Mouse (Mus musculus) myocyte (in vitro differentiated cells): ENCODE measurements around the gene Fbxo3.

Experiments used
- POLR2A ChIP-seq: IDR thresholded peaks from one replicate; pipeline ENCODE4 v1.6.1; 2011; ENCODE audit warnings: low read depth, mild to moderate bottlenecking, control low read depth, moderate library complexity; ENCODE audit not compliant: insufficient read length
- TCF12 ChIP-seq: IDR thresholded peaks from one replicate; pipeline ENCODE4 v1.6.1; 2011; ENCODE audit warnings: mild to moderate bottlenecking, control low read depth; ENCODE audit not compliant: poor library complexity, insufficient read depth, severe bottlenecking

- no peak for TF ChIP-seq POLR2A
- no peak for TF ChIP-seq TCF12
These were observed 8.8 kb downstream of the Fbxo3 start for GRCm38 (mm10) chr2:104036316-104036715.
